Mouse (Mus musculus) left cerebral cortex, postnatal 4 days (tissue): ENCODE data around the gene Vmn2r76. TPM values are rescaled to one million over a fixed set of nuclear protein-coding genes. Genes with fewer than 3 reads are reported as not detected.
"Not testable (repeated sequence)": the region's sequence is repeated elsewhere in the genome, so short reads cannot be mapped to it uniquely, and the experiment has no call there.

ENCODE experiments used
- DNase-seq: peaks from one replicate; pipeline ENCODE4 v3.0.0-alpha.2; 2022
- intact Hi-C: fragments of 180-260 bp; cut with DNase I; formaldehyde crosslinking; loops from one replicate; pipeline ENCODE4 v1.15.1; 2025
- total RNA-seq, 2 experiments: library from RNA; stranded (reverse); gene quantifications; 2 replicates each; pipeline ENCODE4 v1.2.3; 2021

Gene Vmn2r76
- not detected for total RNA-seq

DNA sequence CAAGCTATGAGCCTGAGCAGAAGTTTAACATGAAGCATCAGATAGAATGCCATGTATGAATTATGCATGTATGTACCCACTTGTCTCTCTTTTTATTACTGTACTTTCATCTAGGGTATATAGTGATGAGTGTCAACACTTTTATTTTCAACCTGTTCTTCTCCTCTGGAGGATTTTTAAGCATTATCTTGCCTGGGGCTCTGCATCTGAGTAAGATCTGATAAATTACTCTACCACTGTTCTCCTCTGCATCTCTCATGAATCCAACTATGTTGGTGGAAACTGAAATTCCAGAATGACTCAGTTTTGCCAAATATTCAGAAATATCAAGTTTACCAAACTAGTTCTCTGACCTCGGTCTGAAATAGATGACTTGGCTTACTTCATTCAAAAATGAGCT lies at the start of gene Vmn2r76:
TSS of gene Vmn2r76 (minus strand) at position 101 of the 400 bp plus-strand sequence.
- no peak for DNase-seq
- intact Hi-C loops, result no loop called here

DNA sequence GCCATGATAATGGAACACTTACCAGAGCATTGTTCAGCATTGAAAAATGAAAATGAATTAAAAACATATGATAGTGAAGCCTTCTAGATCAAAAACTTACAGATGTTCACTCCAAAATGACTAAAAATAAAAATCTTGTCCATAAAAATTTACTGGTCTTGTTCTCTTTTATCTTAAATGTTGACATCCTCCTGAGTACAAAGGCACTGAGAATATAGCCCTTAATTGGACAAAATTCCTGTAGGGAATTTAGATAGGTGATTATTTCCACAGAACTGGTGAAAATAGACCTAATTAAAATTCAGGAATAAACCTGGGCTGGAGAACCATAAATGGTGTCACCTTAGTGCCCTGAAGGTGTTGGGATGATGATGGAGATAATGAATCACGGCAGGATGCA lies 31.0 kb upstream of the Vmn2r76 start, which contains the start of gene Olfr310:
TSS of gene Olfr310 (minus strand) at position 101 of the 400 bp plus-strand sequence.
- no peak for DNase-seq
- intact Hi-C loops, result no loop called here

DNA sequence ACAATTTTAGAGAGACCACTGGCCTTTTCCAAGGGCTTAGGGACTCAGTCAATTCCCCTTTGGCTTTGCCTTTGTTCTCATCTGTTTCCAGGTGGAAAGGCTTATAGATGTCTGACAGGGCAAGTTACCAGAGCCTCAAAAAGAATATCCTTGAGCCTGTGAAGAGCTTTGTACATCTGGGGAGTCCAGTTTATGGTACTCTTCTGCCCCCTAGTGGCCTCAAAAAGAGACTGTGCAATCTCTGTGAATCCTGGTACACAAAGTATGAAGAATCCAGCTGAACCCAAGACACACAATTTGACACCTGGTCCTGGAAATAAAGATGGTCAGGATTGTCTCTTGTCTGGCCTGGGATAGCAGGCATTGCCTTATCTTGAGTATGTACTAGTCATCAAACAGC lies 34.8 kb downstream of the Vmn2r76 start:
- DNase-seq, result no peak
- intact Hi-C loops, result no loop called here

DNA sequence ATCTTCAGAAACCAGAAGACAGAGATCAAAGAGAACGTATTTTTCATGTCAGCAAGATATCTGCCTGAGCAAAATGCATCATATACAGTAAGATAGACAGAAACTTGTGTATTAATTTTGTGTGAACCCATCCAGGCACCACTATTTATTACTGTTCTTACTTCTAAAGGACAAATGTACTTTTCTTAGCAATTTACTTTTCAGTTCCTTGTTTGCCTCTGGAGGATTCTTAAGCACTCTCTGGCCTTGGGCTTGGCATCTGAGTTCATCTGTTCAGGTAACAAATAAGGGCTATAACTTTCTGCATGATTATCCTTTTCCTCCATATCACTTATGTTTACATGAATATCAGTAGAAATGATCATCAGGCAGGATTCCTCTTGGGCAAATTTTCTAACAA lies 74.4 kb downstream of the Vmn2r76 start, which contains the start of gene Vmn2r75:
TSS of gene Vmn2r75 (minus strand) at position 101 of the 400 bp plus-strand sequence.
- intact Hi-C loops, DNase-seq: not testable (repeated sequence)

Other genes starting within 250 kb of the Vmn2r76 start
- gene Vmn2r75, start 74.5 kb downstream of the Vmn2r76 start, total RNA-seq, result not detected
- gene Olfr310, start 30.9 kb upstream of the Vmn2r76 start, total RNA-seq, result not detected
- gene Olfr309, start 67.4 kb upstream of the Vmn2r76 start, total RNA-seq, result not detected
- not detected for gene Olfr308, start 79.3 kb upstream of the Vmn2r76 start, total RNA-seq
- gene Olfr307, start 91.3 kb upstream of the Vmn2r76 start, total RNA-seq, result not detected
- not detected for gene Olfr305, start 120.6 kb upstream of the Vmn2r76 start, total RNA-seq
- not detected for gene Olfr304, start 140.3 kb upstream of the Vmn2r76 start, total RNA-seq
- not detected for gene Olfr303, start 151.5 kb upstream of the Vmn2r76 start, total RNA-seq
- not detected for gene Olfr301, start 157.5 kb upstream of the Vmn2r76 start, total RNA-seq
- gene Olfr299, start 213.6 kb upstream of the Vmn2r76 start, total RNA-seq, result not detected
- not detected for gene Olfr298, start 246.2 kb upstream of the Vmn2r76 start, total RNA-seq